In genomic region chr8:126913241-126914106, GRCm38 (mm10) we compare ENCODE assay signal across 8 mouse cellular contexts. TPM values are rescaled to one million over a fixed set of nuclear protein-coding genes. Genes with fewer than 3 reads are reported as not detected.
DNase-seq lines count a peak whose midpoint lies in the region; ATAC-seq lines count a peak whose summit lies in the region.

No protein-coding gene starts in this region.

- peaks cover 20% of the 10 kb centered on the region for H3K4me1 ChIP-seq in neural tube, embryonic 12.5 days
- H3K4me1 ChIP-seq in lung, embryonic 16.5 days (replicated peaks; ENCODE audit: control insufficient read depth, insufficient read depth, low read length): peaks cover 35% of the 10 kb centered on the region

- H3K36me3 ChIP-seq in neural tube, embryonic 12.5 days: no peaks in the 10 kb centered on the region
- H3K36me3 ChIP-seq in lung, embryonic 16.5 days (ENCODE audit: control insufficient read depth, insufficient read depth, low read length): no peaks in the 10 kb centered on the region

- WGBS in neural tube, embryonic 12.5 days: 55% methylated on average over 12 of the region's 12 CpGs
- WGBS in lung, embryonic 16.5 days: 34% methylated on average over 12 of the region's 12 CpGs

- 0 out of 2 replicates have a peak, but pooled peaks have one; percentile 42 for ATAC-seq in neural tube, embryonic 12.5 days (ENCODE audit: low FRiP score, low read depth)
- ATAC-seq in lung, embryonic 16.5 days (ENCODE audit: low read depth): peak; percentile 39

- no peak overlapping the region for H3K4me3 ChIP-seq in neural tube, embryonic 12.5 days
- H3K4me3 ChIP-seq in lung, embryonic 16.5 days (ENCODE audit: low read length): no peak overlapping the region

- H3K9ac ChIP-seq in neural tube, embryonic 12.5 days: no peak overlapping the region
- no peak overlapping the region for H3K9ac ChIP-seq in lung, embryonic 16.5 days (ENCODE audit: low read length)

- intact Hi-C loops in heart, postnatal 25 days (cut with DNase I): loop anchor here (1.0 to 2.0 kb wide), 2 partner anchors 27 to 71 kb away; no protein-coding TSS in a partner anchor

- no peaks in the 10 kb centered on the region for H3K27me3 ChIP-seq in neural tube, embryonic 12.5 days (replicated peaks)
- H3K27me3 ChIP-seq in lung, embryonic 16.5 days (ENCODE audit: control insufficient read depth, insufficient read depth, low read depth, low read length): no peaks in the 10 kb centered on the region

- no peak overlapping the region for H3K27ac ChIP-seq in neural tube, embryonic 12.5 days
- peak overlapping the region; percentile 53 for H3K27ac ChIP-seq in lung, embryonic 16.5 days (ENCODE audit: low read length)

- no peak overlapping the region for H3K4me2 ChIP-seq in neural tube, embryonic 12.5 days (replicated peaks)
- no peak overlapping the region for H3K4me2 ChIP-seq in lung, embryonic 16.5 days (ENCODE audit: low read depth, low read length)

- DNase-seq in neural tube, embryonic 10.5 days (ENCODE audit: extremely low spot score, low spot score): no peak
- peak; percentile 64 to 73 for DNase-seq in cerebellum, postnatal 36 days
- DNase-seq in heart, postnatal 25 days (ENCODE audit: low spot score): peak; percentile 73
- DNase-seq in yolk sac, embryonic 10.5 days (ENCODE audit: low spot score): no peak
- no peak for DNase-seq in natural killer cell, adult 2 months (ENCODE audit: low spot score in 2 of 2)
- no peak for DNase-seq in layer of hippocampus, postnatal 25 days (ENCODE audit: extremely low spot score in 1 of 2, low spot score in 1 of 2)

- no peaks in the 10 kb centered on the region for H3K9me3 ChIP-seq in neural tube, embryonic 12.5 days
- H3K9me3 ChIP-seq in lung, embryonic 16.5 days (ENCODE audit: control insufficient read depth, low read length): no peaks in the 10 kb centered on the region

RNA-seq across cellular contexts. Expression of gene Tomm20, which starts 32.2 kb away (rescaled TPM):
- polyA plus RNA-seq in neural tube, embryonic 12.5 days (2016; fragmentation: Nextera tagmentation; extraction: Ambion mirVana): 188 and 189 TPM in 2 replicates
- total RNA-seq in heart, postnatal 25 days (2021): 10 to 100 TPM; 76.2 to 76.4 TPM
- 188 and 206 TPM in 2 replicates for polyA plus RNA-seq in lung, embryonic 16.5 days (2015; fragmentation: Nextera tagmentation; extraction: Ambion mirVana)
- 100 to 1,000 TPM; 180 to 206 TPM for total RNA-seq in layer of hippocampus, postnatal 25 days (2021)

RNA-seq across cellular contexts. Expression of gene Rbm34, which starts 57.4 kb away (rescaled TPM):
- polyA plus RNA-seq in neural tube, embryonic 12.5 days (2016; fragmentation: Nextera tagmentation; extraction: Ambion mirVana): 29.7 and 33.5 TPM in 2 replicates
- total RNA-seq in heart, postnatal 25 days (2021): 1 to 10 TPM; 2.6 to 2.8 TPM
- 16.7 and 17.1 TPM in 2 replicates for polyA plus RNA-seq in lung, embryonic 16.5 days (2015; fragmentation: Nextera tagmentation; extraction: Ambion mirVana)
- total RNA-seq in layer of hippocampus, postnatal 25 days (2021): 10 to 100 TPM; 12.8 to 13.6 TPM

Comparison
In these comparisons a context has a peak if more than half of its experiments do, and no peak if none do; other contexts are left out.
1. DNase-seq: peak in cerebellum, postnatal 36 days (2 of 2) and heart, postnatal 25 days (single experiment); none in neural tube, embryonic 10.5 days (single experiment), yolk sac, embryonic 10.5 days (single experiment), natural killer cell, adult 2 months (0 of 2) and layer of hippocampus, postnatal 25 days (0 of 2).